Mouse (Mus musculus): Measurements from ENCODE around the gene Gdnf.

Gene Gdnf

GRCm38 (mm10) chr15:7810556-7811252, at the start of gene Gdnf:
TSS of gene Gdnf (plus strand) at chr15:7810846.
- peak; percentile 21 for DNase-seq

- no peak for DNase-seq
Measured at GRCm38 (mm10) chr15:7767166-7767565, 43.5 kb upstream of the Gdnf start.

- no peak for DNase-seq
Measured at GRCm38 (mm10) chr15:7772983-7773382, 37.7 kb upstream of the Gdnf start.

- DNase-seq, result no peak
Measured at GRCm38 (mm10) chr15:7781517-7781916, 29.1 kb upstream of the Gdnf start.

GRCm38 (mm10) chr15:7809841-7810391, 730 bp upstream of the Gdnf start:
- peak; percentile 16 for DNase-seq

- no peak for DNase-seq
Measured at GRCm38 (mm10) chr15:7811253-7811625, 593 bp downstream of the Gdnf start.

- no peak for DNase-seq
Measured at GRCm38 (mm10) chr15:7811856-7812733, 1.4 kb downstream of the Gdnf start.

- peak; percentile 67 for DNase-seq
Measured at GRCm38 (mm10) chr15:7812872-7813530, 2.4 kb downstream of the Gdnf start.

GRCm38 (mm10) chr15:7813531-7814370, 3.1 kb downstream of the Gdnf start:
- no peak for DNase-seq

- no peak for DNase-seq
Measured at GRCm38 (mm10) chr15:7814371-7814680, 3.7 kb downstream of the Gdnf start.

GRCm38 (mm10) chr15:7814917-7815316, 4.3 kb downstream of the Gdnf start:
- no peak for DNase-seq

GRCm38 (mm10) chr15:7815521-7815944, 4.9 kb downstream of the Gdnf start:
- DNase-seq, result no peak

GRCm38 (mm10) chr15:7823886-7824285, 13.2 kb downstream of the Gdnf start:
- DNase-seq, result no peak

- no peak for DNase-seq
Measured at GRCm38 (mm10) chr15:7825530-7825929, 14.9 kb downstream of the Gdnf start.

GRCm38 (mm10) chr15:7835404-7835803, 24.8 kb downstream of the Gdnf start:
- DNase-seq, result no peak

- DNase-seq, result no peak
Measured at GRCm38 (mm10) chr15:7838060-7838920, 27.6 kb downstream of the Gdnf start.

GRCm38 (mm10) chr15:7838921-7839309, 28.3 kb downstream of the Gdnf start:
- no peak for DNase-seq

GRCm38 (mm10) chr15:7841664-7842063, 31.0 kb downstream of the Gdnf start:
- no peak for DNase-seq

GRCm38 (mm10) chr15:7842398-7842797, 31.8 kb downstream of the Gdnf start:
- DNase-seq, result no peak

- no peak for DNase-seq
Measured at GRCm38 (mm10) chr15:7857418-7857817, 46.8 kb downstream of the Gdnf start.

GRCm38 (mm10) chr15:7858841-7859240, 48.2 kb downstream of the Gdnf start:
- DNase-seq, result no peak

Data from kidney, postnatal 14 days (tissue).